ENCODE assay signal across 7 mouse cellular contexts in genomic region chr12:99329301-99330257, GRCm38 (mm10).
DNase-seq lines count a peak whose midpoint lies in the region; ATAC-seq and TF ChIP-seq lines count a peak whose summit lies in the region.

No protein-coding gene starts in this region.

- TF ChIP-seq EP300 in ES-Bruce4 (IDR thresholded peaks at IDR 0.05; ENCODE audit: insufficient read depth, low read depth, low read length) = peak; percentile 3; the same call in 1 of the 2 replicates

- peaks cover 14% of the 10 kb centered on the region for H3K4me1 ChIP-seq in ES-Bruce4 (ENCODE audit: control insufficient read depth, insufficient read depth, low read length)
- peaks cover 85% of the 10 kb centered on the region for H3K4me1 ChIP-seq in hindbrain, embryonic 13.5 days (replicated peaks)
- H3K4me1 ChIP-seq in neural tube, embryonic 13.5 days (replicated peaks) = peaks cover 95% of the 10 kb centered on the region

- peak; percentile 63 for ATAC-seq in activated CD4-positive, CD25-positive, alpha-beta regulatory T cell, adult 4 months
- ATAC-seq in hindbrain, embryonic 13.5 days (ENCODE audit: low FRiP score) = 0 out of 2 replicates have a peak, but pooled peaks have one; percentile 52
- ATAC-seq in neural tube, embryonic 13.5 days (ENCODE audit: low read depth) = peak; percentile 36; the same call in 1 of the 2 replicates
- ATAC-seq in frontal cortex, adult (ENCODE audit: low TSS enrichment) = no peak

- no peak for TF ChIP-seq POLR2A in ES-Bruce4 (IDR thresholded peaks at IDR 0.05; ENCODE audit: insufficient read depth, low read length)

- H3K27me3 ChIP-seq in ES-Bruce4 (ENCODE audit: control insufficient read depth, insufficient read depth, low read length, poor library complexity, severe bottlenecking) = no peaks in the 10 kb centered on the region
- H3K27me3 ChIP-seq in hindbrain, embryonic 13.5 days = no peaks in the 10 kb centered on the region
- H3K27me3 ChIP-seq in neural tube, embryonic 13.5 days = no peaks in the 10 kb centered on the region

- H3K27ac ChIP-seq in ES-Bruce4 (ENCODE audit: insufficient read depth, low read length) = no peak overlapping the region
- peak overlapping the region; percentile 78 for H3K27ac ChIP-seq in hindbrain, embryonic 13.5 days
- H3K27ac ChIP-seq in neural tube, embryonic 13.5 days (replicated peaks) = peak overlapping the region; percentile 67

- no peak overlapping the region for H3K4me3 ChIP-seq in ES-Bruce4 (ENCODE audit: low read depth, low read length)
- H3K4me3 ChIP-seq in hindbrain, embryonic 13.5 days = no peak overlapping the region
- no peak overlapping the region for H3K4me3 ChIP-seq in neural tube, embryonic 13.5 days

- H3K9me3 ChIP-seq in ES-Bruce4 (replicated peaks; ENCODE audit: control insufficient read depth, insufficient read depth, low read length, poor library complexity, severe bottlenecking) = no peaks in the 10 kb centered on the region
- H3K9me3 ChIP-seq in hindbrain, embryonic 13.5 days = no peaks in the 10 kb centered on the region
- no peaks in the 10 kb centered on the region for H3K9me3 ChIP-seq in neural tube, embryonic 13.5 days

- H3K36me3 ChIP-seq in ES-Bruce4 (ENCODE audit: control insufficient read depth, insufficient read depth, low read length, poor library complexity, severe bottlenecking) = no peaks in the 10 kb centered on the region
- H3K36me3 ChIP-seq in hindbrain, embryonic 13.5 days = no peaks in the 10 kb centered on the region; the same call in 1 of the 2 replicates
- no peaks in the 10 kb centered on the region; the same call in 1 of the 2 replicates for H3K36me3 ChIP-seq in neural tube, embryonic 13.5 days

- TF ChIP-seq CTCF in ES-Bruce4 (IDR thresholded peaks at IDR 0.05; ENCODE audit: low read depth, low read length) = no peak

- DNase-seq in adrenal gland, adult 18-20 months (ENCODE audit: low spot score in 2 of 2) = no peak
- no peak for DNase-seq in adrenal gland, postnatal 25 days

- H3K9ac ChIP-seq in ES-Bruce4 (ENCODE audit: low read depth, poor library complexity, severe bottlenecking) = no peak overlapping the region
- peak overlapping the region; percentile 46 for H3K9ac ChIP-seq in hindbrain, embryonic 13.5 days
- peak overlapping the region; percentile 43; the same call in 1 of the 2 replicates for H3K9ac ChIP-seq in neural tube, embryonic 13.5 days

- 5% methylated on average over 20 of the region's 20 CpGs for WGBS in hindbrain, embryonic 13.5 days
- WGBS in neural tube, embryonic 13.5 days = 7% methylated on average over 20 of the region's 20 CpGs

- peak overlapping the region; percentile 29 for H3K4me2 ChIP-seq in hindbrain, embryonic 13.5 days
- H3K4me2 ChIP-seq in neural tube, embryonic 13.5 days = peak overlapping the region; percentile 12; the same call in 1 of the 2 replicates
